Mouse (Mus musculus) olfactory bulb, adult 2 months (tissue): ENCODE data around the gene Rab13. TPM values are rescaled to one million over a fixed set of nuclear protein-coding genes. Genes with fewer than 3 reads are reported as not detected.
A peak's percentile ranks its signal among the peaks of the same experiment; 100 is the strongest.

Experiments used
- H3K27ac ChIP-seq: fragments of 200-500 bp; 2 replicates; pipeline ENCODE4 v1.5.1; 2012; ENCODE audit warnings: low read depth, low read length; ENCODE audit not compliant: insufficient read depth
- H3K4me1 ChIP-seq: fragments of 200-500 bp; 2 replicates; pipeline ENCODE4 v1.6.1; 2012; ENCODE audit warnings: low read length; ENCODE audit not compliant: control insufficient read depth, insufficient read depth
- H3K4me3 ChIP-seq: fragments of 200-500 bp; 2 replicates; pipeline ENCODE4 v1.5.1; 2012; ENCODE audit warnings: mild to moderate bottlenecking, low read depth, low read length, moderate library complexity; ENCODE audit not compliant: insufficient read depth
- CTCF ChIP-seq: fragments of 200-500 bp; IDR thresholded peaks from 2 replicates; pipeline ENCODE4 v1.5.1; 2012; ENCODE audit warnings: low read depth, mild to moderate bottlenecking, low read length, moderate library complexity; ENCODE audit not compliant: insufficient read depth
- POLR2A ChIP-seq: fragments of 200-500 bp; IDR thresholded peaks from 2 replicates; pipeline ENCODE4 v1.6.1; 2012; ENCODE audit warnings: mild to moderate bottlenecking, low read depth, low read length, moderate library complexity; ENCODE audit not compliant: insufficient read depth
- WGBS: fragments of 180-500 bp; shearing (Covaris S2); methylation state at CpG from one replicate; pipeline ENCODE4 v1.1.7; 2018; 5-methylcytosine and 5-hydroxymethylcytosine counted together
- polyA plus RNA-seq: library from polyadenylated mRNA; stranded (reverse); fragments of >200 nt; gene quantifications from 2 replicates; pipeline ENCODE4 v1.2.4, GENCODE M21; 2012; ENCODE audit warnings: low replicate concordance; ENCODE audit not compliant: missing spikeins, insufficient read depth, insufficient read length

The Rab13 gene
- not detected in 2 replicates for polyA plus RNA-seq

- under 1% methylated on average over 42 of the region's 42 CpGs for WGBS
- peak within 1 kb of the TSS; percentile 73 for H3K27ac ChIP-seq
- peak; percentile 97 for TF ChIP-seq POLR2A
- no peak for TF ChIP-seq CTCF
- peak within 1 kb of the TSS; percentile 78 for H3K4me3 ChIP-seq
- H3K4me1 ChIP-seq: 0 out of 2 replicates have a peak, but pooled peaks cover 3% of the 10 kb centered on the region
These were observed at the start of gene Rab13, which contains the start of gene Rps27 for GRCm38 (mm10) chr3:90213377-90213866. Gene Rab13, plus strand, starts transcription at chr3:90213695. Gene Rps27, minus strand, starts transcription at chr3:90213651.

- H3K27ac ChIP-seq: no peak overlapping the region
- H3K4me1 ChIP-seq: no peaks in the 10 kb centered on the region
- TF ChIP-seq CTCF (no peak), POLR2A (no peak)
- WGBS: 67% methylated on average over 3 of the region's 3 CpGs
- no peak overlapping the region for H3K4me3 ChIP-seq
These were observed 33.9 kb upstream of the Rab13 start for GRCm38 (mm10) chr3:90179566-90179965.

- TF ChIP-seq POLR2A: no peak
- no peak for TF ChIP-seq CTCF
- no peak overlapping the region for H3K27ac ChIP-seq
- 60% methylated on average over 3 of the region's 3 CpGs for WGBS
- no peaks in the 10 kb centered on the region for H3K4me1 ChIP-seq
- no peak overlapping the region for H3K4me3 ChIP-seq
These were observed 29.9 kb upstream of the Rab13 start for GRCm38 (mm10) chr3:90183581-90183980.

GRCm38 (mm10) chr3:90190859-90191510, 22.5 kb upstream of the Rab13 start:
- TF ChIP-seq POLR2A: no peak
- TF ChIP-seq CTCF: no peak
- WGBS: 78% methylated on average over 11 of the region's 11 CpGs
- H3K4me1 ChIP-seq: no peaks in the 10 kb centered on the region
- H3K27ac ChIP-seq: no peak overlapping the region
- no peak overlapping the region for H3K4me3 ChIP-seq

- Histone ChIP-seq H3K27ac (no peak overlapping the region), H3K4me1 (no peaks in the 10 kb centered on the region), H3K4me3 (no peak overlapping the region)
- WGBS: 28% methylated on average over 4 of the region's 4 CpGs
- TF ChIP-seq POLR2A: no peak
- TF ChIP-seq CTCF: no peak
These were observed 18.7 kb upstream of the Rab13 start for GRCm38 (mm10) chr3:90194759-90195158.

GRCm38 (mm10) chr3:90195644-90196043, 17.9 kb upstream of the Rab13 start:
- Histone ChIP-seq H3K4me1 (no peaks in the 10 kb centered on the region), H3K27ac (no peak overlapping the region), H3K4me3 (no peak overlapping the region)
- TF ChIP-seq POLR2A: no peak
- TF ChIP-seq CTCF: no peak
- WGBS: 63% methylated on average over 1 of the region's 1 CpGs

- Histone ChIP-seq H3K4me3 (no peak overlapping the region), H3K27ac (no peak overlapping the region), H3K4me1 (no peaks in the 10 kb centered on the region)
- no peak for TF ChIP-seq CTCF
- TF ChIP-seq POLR2A: no peak
- 98% methylated on average over 1 of the region's 1 CpGs for WGBS
These were observed 15.9 kb upstream of the Rab13 start for GRCm38 (mm10) chr3:90197548-90197947.

- Histone ChIP-seq H3K27ac (no peak overlapping the region), H3K4me3 (no peak overlapping the region), H3K4me1 (no peaks in the 10 kb centered on the region)
- TF ChIP-seq CTCF (no peak), POLR2A (no peak)
- WGBS: 12% methylated on average over 1 of the region's 1 CpGs
These were observed 10.6 kb upstream of the Rab13 start for GRCm38 (mm10) chr3:90202884-90203283.

GRCm38 (mm10) chr3:90203619-90204018, 9.9 kb upstream of the Rab13 start:
- Histone ChIP-seq H3K4me3 (no peak overlapping the region), H3K4me1 (no peaks in the 10 kb centered on the region), H3K27ac (no peak overlapping the region)
- no peak for TF ChIP-seq POLR2A
- no peak for TF ChIP-seq CTCF
- 61% methylated on average over 5 of the region's 5 CpGs for WGBS

- TF ChIP-seq CTCF (no peak), POLR2A (no peak)
- Histone ChIP-seq H3K4me1 (no peaks in the 10 kb centered on the region), H3K27ac (no peak overlapping the region), H3K4me3 (no peak overlapping the region)
- WGBS: 96% methylated on average over 2 of the region's 2 CpGs
These were observed 8.9 kb upstream of the Rab13 start for GRCm38 (mm10) chr3:90204582-90204981.
